Mouse (Mus musculus): Measurements from ENCODE around the gene Znrf3. TPM values are rescaled to one million over a fixed set of nuclear protein-coding genes. Genes with fewer than 3 reads are reported as not detected.

The Znrf3 gene
- polyA plus RNA-seq, 1 experiment: 2.0 TPM

DNA sequence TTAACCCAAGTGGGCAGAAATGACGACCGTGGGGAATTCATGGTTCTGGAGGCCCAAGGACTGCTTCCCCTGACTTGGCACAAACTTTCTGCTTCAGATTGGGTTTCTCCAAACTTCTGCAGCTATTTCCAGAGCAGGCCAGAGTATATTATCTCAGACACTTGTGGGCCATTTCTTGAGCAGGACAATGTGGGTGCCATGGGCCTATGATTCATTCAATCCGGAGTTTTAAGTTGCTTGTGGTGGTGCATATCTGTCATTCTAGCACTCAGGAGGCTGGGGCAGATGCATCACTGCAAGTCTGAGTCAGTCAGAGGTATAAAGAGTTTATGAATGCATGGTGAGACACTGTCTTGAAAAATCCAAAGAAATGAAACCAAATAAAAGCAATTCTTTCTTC lies 149.8 kb downstream of the Znrf3 start:
- H3K4me1 ChIP-seq (ENCODE audit: control insufficient read depth, insufficient read depth, low read length): no peaks in the 10 kb centered on the region
- no peak overlapping the region for H3K27ac ChIP-seq (ENCODE audit: control insufficient read depth, insufficient read depth, low read depth, low read length, poor library complexity)
- TF ChIP-seq CTCF (IDR thresholded peaks at IDR 0.05; ENCODE audit: control insufficient read depth, insufficient read depth, low read length) (no peak), POLR2A (IDR thresholded peaks at IDR 0.05; ENCODE audit: borderline replicate concordance, control insufficient read depth, low read depth, low read length) (no peak)
- H3K4me3 ChIP-seq (replicated peaks; ENCODE audit: control insufficient read depth, low read depth, low read length): no peak overlapping the region
- WGBS: 67% methylated on average over 3 of the region's 3 CpGs

DNA sequence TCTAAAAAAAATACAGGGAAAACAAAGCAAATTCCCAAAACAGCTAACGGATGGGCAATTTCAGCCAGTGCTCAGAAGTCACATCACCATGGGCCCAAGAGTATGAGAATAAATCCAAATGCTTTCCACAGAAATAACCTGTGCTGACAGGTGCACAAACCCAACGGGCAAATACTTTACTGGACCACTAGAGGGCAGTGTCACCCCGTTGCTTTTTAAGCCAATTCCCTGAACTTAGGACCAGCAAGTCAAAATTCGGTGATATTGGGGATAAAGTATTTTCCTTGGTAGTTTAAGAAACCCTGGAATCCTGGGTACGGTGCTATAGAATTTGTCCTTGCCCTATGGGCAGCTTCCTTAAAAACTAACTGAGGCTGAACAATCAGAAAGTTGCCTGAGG lies 154.0 kb downstream of the Znrf3 start:
- WGBS: 16% methylated on average over 5 of the region's 5 CpGs
- H3K4me3 ChIP-seq (replicated peaks; ENCODE audit: control insufficient read depth, low read depth, low read length): no peak overlapping the region
- no peaks in the 10 kb centered on the region for H3K4me1 ChIP-seq (ENCODE audit: control insufficient read depth, insufficient read depth, low read length)
- TF ChIP-seq CTCF (IDR thresholded peaks at IDR 0.05; ENCODE audit: control insufficient read depth, insufficient read depth, low read length) (peak; percentile 55), POLR2A (IDR thresholded peaks at IDR 0.05; ENCODE audit: borderline replicate concordance, control insufficient read depth, low read depth, low read length) (no peak)
- no peak overlapping the region for H3K27ac ChIP-seq (ENCODE audit: control insufficient read depth, insufficient read depth, low read depth, low read length, poor library complexity)

DNA sequence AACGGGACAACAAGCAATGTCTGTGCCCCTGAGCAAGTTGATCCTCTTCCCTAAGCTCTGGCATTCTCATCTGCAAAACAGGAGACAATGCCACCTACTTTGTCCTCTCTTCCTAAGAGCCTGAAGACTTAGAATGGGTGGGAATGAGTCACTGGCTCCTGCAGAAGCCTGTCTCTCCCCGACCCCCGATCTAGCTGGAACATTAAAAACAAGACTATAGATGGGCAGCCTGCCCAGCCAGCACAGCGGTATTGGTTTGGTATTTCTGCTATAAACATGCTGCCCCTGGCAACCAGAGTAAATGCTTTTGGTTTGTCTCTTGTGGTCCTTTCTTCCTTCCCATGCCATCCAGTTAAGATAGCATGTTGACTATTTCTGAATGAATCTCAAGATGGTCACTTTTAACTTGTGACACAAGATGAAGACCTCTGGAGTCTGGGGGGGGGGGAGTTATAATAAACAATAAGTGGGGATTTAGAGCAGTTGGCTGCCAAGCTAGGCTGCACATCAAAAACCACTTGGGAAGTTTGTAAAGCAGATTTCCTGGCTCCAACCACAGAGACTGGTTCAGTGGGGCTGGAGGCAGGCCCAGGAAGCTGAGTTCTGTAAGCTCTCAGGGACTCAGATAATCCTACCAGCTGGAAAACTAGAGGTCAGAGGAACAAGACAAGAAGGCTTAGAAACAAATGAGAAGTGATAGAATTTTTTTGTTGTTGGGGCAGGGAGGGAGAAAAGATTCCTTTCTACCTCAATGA lies 154.6 kb downstream of the Znrf3 start:
- TF ChIP-seq POLR2A (IDR thresholded peaks at IDR 0.05; ENCODE audit: borderline replicate concordance, control insufficient read depth, low read depth, low read length) (no peak), CTCF (IDR thresholded peaks at IDR 0.05; ENCODE audit: control insufficient read depth, insufficient read depth, low read length) (no peak)
- no peak overlapping the region for H3K4me3 ChIP-seq (replicated peaks; ENCODE audit: control insufficient read depth, low read depth, low read length)
- WGBS: 58% methylated on average over 4 of the region's 4 CpGs
- H3K27ac ChIP-seq (ENCODE audit: control insufficient read depth, insufficient read depth, low read depth, low read length, poor library complexity): no peak overlapping the region
- H3K4me1 ChIP-seq (ENCODE audit: control insufficient read depth, insufficient read depth, low read length): no peaks in the 10 kb centered on the region

DNA sequence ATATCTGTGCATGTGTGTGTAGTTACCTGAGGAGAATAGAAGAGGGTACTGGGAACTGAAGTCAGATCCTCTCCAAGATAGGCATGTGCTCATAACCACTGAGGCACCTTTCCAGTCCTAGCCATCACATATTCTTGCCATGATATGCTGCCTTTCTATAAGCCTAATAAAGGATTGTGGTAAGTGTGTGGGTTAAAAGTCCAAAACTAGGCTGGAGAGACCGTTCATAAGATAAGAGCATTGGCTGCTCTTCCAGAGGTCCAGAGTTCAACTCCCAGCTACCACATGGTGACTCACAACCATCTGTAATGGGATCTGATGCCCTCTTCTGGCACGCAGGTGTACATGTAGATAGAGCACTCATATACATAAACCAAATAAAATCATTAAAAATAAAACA lies 160.7 kb downstream of the Znrf3 start:
- WGBS: 72% methylated on average over 2 of the region's 2 CpGs
- TF ChIP-seq POLR2A (IDR thresholded peaks at IDR 0.05; ENCODE audit: borderline replicate concordance, control insufficient read depth, low read depth, low read length) (no peak), CTCF (IDR thresholded peaks at IDR 0.05; ENCODE audit: control insufficient read depth, insufficient read depth, low read length) (no peak)
- H3K4me3 ChIP-seq (replicated peaks; ENCODE audit: control insufficient read depth, low read depth, low read length): no peak overlapping the region
- H3K27ac ChIP-seq (ENCODE audit: control insufficient read depth, insufficient read depth, low read depth, low read length, poor library complexity): no peak overlapping the region
- H3K4me1 ChIP-seq (ENCODE audit: control insufficient read depth, insufficient read depth, low read length): no peaks in the 10 kb centered on the region

DNA sequence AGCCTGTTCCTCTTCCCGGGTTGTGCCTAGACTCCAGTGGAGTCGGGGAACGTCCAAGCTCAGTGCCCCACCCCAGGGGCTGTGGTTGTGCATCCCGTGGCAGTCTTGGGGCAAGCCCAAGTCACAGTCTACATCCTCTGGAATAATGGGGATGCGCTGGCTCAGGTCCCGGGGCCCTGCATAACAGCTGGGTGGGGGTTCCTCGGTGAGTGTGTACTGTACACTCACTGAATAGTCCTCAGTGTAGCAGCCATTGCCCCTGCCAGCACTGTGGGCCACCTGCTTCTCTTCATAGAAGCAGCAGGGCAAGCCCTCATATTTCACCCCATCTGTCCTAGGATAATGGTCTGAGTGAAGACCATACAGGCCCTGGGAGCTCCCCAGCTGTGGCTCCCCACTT lies 163.7 kb downstream of the Znrf3 start:
- WGBS: 86% methylated on average over 7 of the region's 7 CpGs
- TF ChIP-seq CTCF (IDR thresholded peaks at IDR 0.05; ENCODE audit: control insufficient read depth, insufficient read depth, low read length) (no peak), POLR2A (IDR thresholded peaks at IDR 0.05; ENCODE audit: borderline replicate concordance, control insufficient read depth, low read depth, low read length) (no peak)

DNA sequence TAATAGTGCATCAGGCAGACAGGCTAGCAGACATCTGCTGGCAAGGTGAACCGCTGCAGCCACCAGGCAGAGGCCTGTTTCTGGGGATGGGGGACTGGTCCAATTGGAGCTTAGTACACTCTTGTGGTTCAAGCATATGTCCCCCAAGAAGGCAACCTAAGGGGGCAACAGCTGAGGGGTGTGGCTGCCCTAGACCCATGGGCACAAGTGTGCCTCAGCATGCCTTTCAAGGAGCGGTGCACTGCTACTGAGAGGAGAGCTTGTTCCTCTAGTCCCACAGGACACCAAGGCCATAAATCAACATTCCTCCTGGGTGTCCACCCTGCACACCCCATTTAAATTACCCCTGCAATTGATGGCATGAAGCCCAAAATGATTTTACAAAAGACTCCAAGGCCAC lies 166.2 kb downstream of the Znrf3 start:
- Histone ChIP-seq H3K27ac (ENCODE audit: control insufficient read depth, insufficient read depth, low read depth, low read length, poor library complexity) (no peak overlapping the region), H3K4me3 (replicated peaks; ENCODE audit: control insufficient read depth, low read depth, low read length) (no peak overlapping the region), H3K4me1 (ENCODE audit: control insufficient read depth, insufficient read depth, low read length) (peaks cover 2% of the 10 kb centered on the region)
- WGBS: 93% methylated on average over 2 of the region's 2 CpGs
- TF ChIP-seq POLR2A (IDR thresholded peaks at IDR 0.05; ENCODE audit: borderline replicate concordance, control insufficient read depth, low read depth, low read length) (no peak), CTCF (IDR thresholded peaks at IDR 0.05; ENCODE audit: control insufficient read depth, insufficient read depth, low read length) (no peak)

More for the DNA sequence above, 163.7 kb downstream of the Znrf3 start:
- Histone ChIP-seq H3K27ac (ENCODE audit: control insufficient read depth, insufficient read depth, low read depth, low read length, poor library complexity) (no peak overlapping the region), H3K4me1 (ENCODE audit: control insufficient read depth, insufficient read depth, low read length) (no peaks in the 10 kb centered on the region), H3K4me3 (replicated peaks; ENCODE audit: control insufficient read depth, low read depth, low read length) (no peak overlapping the region)

DNA sequence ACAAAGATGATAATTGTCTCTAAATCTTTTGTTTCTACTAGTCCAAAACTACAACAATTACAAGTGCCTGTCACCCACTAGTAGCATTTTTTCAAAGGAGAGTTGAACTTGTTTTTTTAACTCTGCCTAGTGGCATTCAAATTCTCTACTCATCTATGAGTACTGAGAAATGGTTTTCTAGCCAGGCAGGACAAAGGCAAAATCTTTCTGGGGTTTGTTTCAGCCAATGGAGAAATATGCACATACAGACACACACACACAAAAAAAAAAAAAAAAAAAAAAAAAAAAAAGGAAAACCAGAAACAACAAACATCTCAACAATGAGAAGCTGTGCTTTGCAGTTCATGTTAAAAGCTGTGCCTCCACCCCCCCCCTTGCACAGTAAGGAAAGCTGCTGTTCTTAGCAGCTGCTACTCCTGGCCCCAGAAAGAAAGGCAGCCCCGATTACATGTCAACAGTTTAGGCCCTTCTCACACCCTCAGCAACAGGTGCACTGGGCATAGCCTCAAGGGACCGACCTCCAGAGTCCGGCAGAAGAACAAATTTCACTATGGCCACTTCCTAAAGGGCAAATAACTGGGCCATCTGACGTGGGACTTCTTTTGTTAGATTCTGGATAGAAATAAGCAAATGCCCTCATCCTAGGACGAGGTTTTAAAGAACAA lies 167.2 kb downstream of the Znrf3 start:
- Histone ChIP-seq H3K27ac (ENCODE audit: control insufficient read depth, insufficient read depth, low read depth, low read length, poor library complexity) (no peak overlapping the region), H3K4me1 (ENCODE audit: control insufficient read depth, insufficient read depth, low read length) (peaks cover 2% of the 10 kb centered on the region), H3K4me3 (replicated peaks; ENCODE audit: control insufficient read depth, low read depth, low read length) (no peak overlapping the region)
- TF ChIP-seq CTCF (IDR thresholded peaks at IDR 0.05; ENCODE audit: control insufficient read depth, insufficient read depth, low read length): no peak
- no peak for TF ChIP-seq POLR2A (IDR thresholded peaks at IDR 0.05; ENCODE audit: borderline replicate concordance, control insufficient read depth, low read depth, low read length)
- WGBS: 76% methylated on average over 5 of the region's 5 CpGs

DNA sequence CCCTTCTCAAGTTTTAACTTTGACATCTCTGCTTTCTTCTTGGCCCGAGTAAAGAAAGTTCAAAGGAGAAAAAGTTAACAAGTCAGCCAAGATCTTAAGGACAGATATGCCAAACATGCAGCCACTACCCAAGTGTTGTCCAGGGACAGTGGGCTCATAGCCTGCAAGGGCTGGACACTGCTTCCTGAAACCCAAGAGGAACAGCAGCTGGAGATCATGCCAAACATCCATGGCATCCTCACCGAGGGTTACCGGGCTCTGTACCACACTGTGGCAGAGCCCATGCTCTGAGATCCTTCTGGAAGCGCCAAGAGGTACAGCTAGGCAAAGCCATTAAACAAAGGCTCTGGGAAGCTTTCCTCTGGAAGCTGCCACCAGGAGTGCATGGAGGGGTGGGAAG lies 169.4 kb downstream of the Znrf3 start:
- Histone ChIP-seq H3K27ac (ENCODE audit: control insufficient read depth, insufficient read depth, low read depth, low read length, poor library complexity) (no peak overlapping the region), H3K4me1 (ENCODE audit: control insufficient read depth, insufficient read depth, low read length) (peaks cover 2% of the 10 kb centered on the region), H3K4me3 (replicated peaks; ENCODE audit: control insufficient read depth, low read depth, low read length) (no peak overlapping the region)
- TF ChIP-seq POLR2A (IDR thresholded peaks at IDR 0.05; ENCODE audit: borderline replicate concordance, control insufficient read depth, low read depth, low read length): no peak
- no peak for TF ChIP-seq CTCF (IDR thresholded peaks at IDR 0.05; ENCODE audit: control insufficient read depth, insufficient read depth, low read length)
- WGBS: 78% methylated on average over 4 of the region's 4 CpGs

Measured in bone marrow, adult 2 months (tissue).